Mouse (Mus musculus) heart, postnatal 0 days (tissue): Measurements from ENCODE around the gene Tdpoz1. TPM values are rescaled to one million over a fixed set of nuclear protein-coding genes. Genes with fewer than 3 reads are reported as not detected.

Experiments
- polyA plus RNA-seq: library from polyadenylated mRNA; unstranded; fragments of >200 nt; fragmentation: Nextera tagmentation; extraction: Ambion mirVana; gene quantifications from 2 replicates; pipeline ENCODE4 v1.2.1, GENCODE M21; 2015
- total RNA-seq: library from RNA; depleted of rRNA; stranded (reverse); fragments of >200 nt; gene quantifications from 2 replicates; pipeline ENCODE4 v1.2.3, GENCODE M21; 2014; ENCODE audit warnings: low replicate concordance; rRNA removed

Gene Tdpoz1
- total and polyA plus RNA-seq, 2 experiments from 2014 or later, result not detected

Other genes starting within 250 kb of the Tdpoz1 start
- 0.08 and 0.31 TPM in 2 replicates for gene Tchh, start 234.0 kb downstream of the Tdpoz1 start, total RNA-seq
- gene Tchh, start 234.0 kb downstream of the Tdpoz1 start, polyA plus RNA-seq, result 0.23 and 0.25 TPM in 2 replicates
- not detected in 2 replicates for gene Tchhl1, start 207.6 kb downstream of the Tdpoz1 start, total RNA-seq
- not detected in 2 replicates for gene Tchhl1, start 207.6 kb downstream of the Tdpoz1 start, polyA plus RNA-seq
- gene S100a11, start 155.8 kb downstream of the Tdpoz1 start, total RNA-seq, result 47.5 and 77.1 TPM in 2 replicates
- gene S100a11, start 155.8 kb downstream of the Tdpoz1 start, polyA plus RNA-seq, result 686 TPM in 2 replicates
- gene S100a10, start 121.2 kb downstream of the Tdpoz1 start, total RNA-seq, result 199 and 247 TPM in 2 replicates
- gene S100a10, start 121.2 kb downstream of the Tdpoz1 start, polyA plus RNA-seq, result 174 and 192 TPM in 2 replicates
- gene Tdpoz2, start 23.6 kb downstream of the Tdpoz1 start, total RNA-seq, result not detected in 2 replicates
- gene Tdpoz2, start 23.6 kb downstream of the Tdpoz1 start, polyA plus RNA-seq, result not detected in 2 replicates
- gene Gm37596, start 16.8 kb upstream of the Tdpoz1 start, total RNA-seq, result not detected in 2 replicates
- gene Gm37596, start 16.8 kb upstream of the Tdpoz1 start, polyA plus RNA-seq, result not detected in 2 replicates
- not detected in 2 replicates for gene Gm5773, start 96.7 kb upstream of the Tdpoz1 start, total RNA-seq
- gene Gm5773, start 96.7 kb upstream of the Tdpoz1 start, polyA plus RNA-seq, result not detected in 2 replicates
- not detected in 2 replicates for gene Tdpoz4, start 120.1 kb upstream of the Tdpoz1 start, total RNA-seq
- gene Tdpoz4, start 120.1 kb upstream of the Tdpoz1 start, polyA plus RNA-seq, result not detected in 2 replicates
- not detected in 2 replicates for gene Tdpoz3, start 149.7 kb upstream of the Tdpoz1 start, total RNA-seq
- gene Tdpoz3, start 149.7 kb upstream of the Tdpoz1 start, polyA plus RNA-seq, result not detected in 2 replicates